Mouse (Mus musculus): Measurements from ENCODE around the gene Rab7b. TPM values are rescaled to one million over a fixed set of nuclear protein-coding genes. Genes with fewer than 3 reads are reported as not detected.
A peak's percentile ranks its signal among the peaks of the same experiment; 100 is the strongest.

The Rab7b gene
- polyA plus RNA-seq, 1 experiment from 2014 or later = 1.9 TPM

DNA sequence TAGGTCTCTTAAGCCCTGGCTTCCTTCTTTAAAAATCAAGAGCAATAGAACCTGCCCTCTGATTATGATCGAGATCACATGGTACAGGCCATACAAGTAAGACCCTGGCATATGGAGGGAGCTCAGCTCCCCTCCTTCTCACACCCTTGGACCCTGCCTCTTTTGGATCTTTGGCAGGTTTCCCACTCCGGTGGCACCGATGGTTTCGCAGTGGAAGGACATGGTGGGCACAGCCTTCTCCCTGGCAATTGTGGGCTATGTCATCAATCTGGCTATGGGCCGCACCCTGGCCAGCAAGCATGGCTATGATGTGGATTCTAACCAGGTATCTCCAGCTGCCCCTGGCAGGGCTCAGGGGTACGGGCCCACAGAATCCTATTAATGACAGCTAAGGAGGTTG lies 68.7 kb downstream of the Rab7b start:
- Histone ChIP-seq H3K27ac (replicated peaks) (no peak overlapping the region), H3K9ac (no peak overlapping the region), H3K27me3 (replicated peaks) (peaks cover 4% of the 10 kb centered on the region; the same call in 1 of the 2 replicates), H3K4me2 (no peak overlapping the region), H3K4me1 (peaks cover 53% of the 10 kb centered on the region), H3K9me3 (no peaks in the 10 kb centered on the region), H3K4me3 (no peak overlapping the region), H3K36me3 (no peaks in the 10 kb centered on the region)
- WGBS = 87% methylated on average over 6 of the region's 6 CpGs
- ATAC-seq (ENCODE audit: extremely low read depth, insufficient number of reproducible peaks, low FRiP score, low TSS enrichment) = no peak

GRCm38 (mm10) chr1:131758796-131759195 lies 70.3 kb downstream of the Rab7b start:
- no peak for ATAC-seq (ENCODE audit: extremely low read depth, insufficient number of reproducible peaks, low FRiP score, low TSS enrichment)
- H3K4me2 ChIP-seq = no peak overlapping the region
- no peak overlapping the region for H3K4me3 ChIP-seq
- no peak overlapping the region for H3K27ac ChIP-seq (replicated peaks)
- H3K27me3 ChIP-seq (replicated peaks) = 0 out of 2 replicates have a peak, but pooled peaks cover 4% of the 10 kb centered on the region
- no peaks in the 10 kb centered on the region for H3K36me3 ChIP-seq
- no peak overlapping the region for H3K9ac ChIP-seq
- 75% methylated on average over 7 of the region's 7 CpGs for WGBS
- peaks cover 37% of the 10 kb centered on the region for H3K4me1 ChIP-seq
- no peaks in the 10 kb centered on the region for H3K9me3 ChIP-seq

DNA sequence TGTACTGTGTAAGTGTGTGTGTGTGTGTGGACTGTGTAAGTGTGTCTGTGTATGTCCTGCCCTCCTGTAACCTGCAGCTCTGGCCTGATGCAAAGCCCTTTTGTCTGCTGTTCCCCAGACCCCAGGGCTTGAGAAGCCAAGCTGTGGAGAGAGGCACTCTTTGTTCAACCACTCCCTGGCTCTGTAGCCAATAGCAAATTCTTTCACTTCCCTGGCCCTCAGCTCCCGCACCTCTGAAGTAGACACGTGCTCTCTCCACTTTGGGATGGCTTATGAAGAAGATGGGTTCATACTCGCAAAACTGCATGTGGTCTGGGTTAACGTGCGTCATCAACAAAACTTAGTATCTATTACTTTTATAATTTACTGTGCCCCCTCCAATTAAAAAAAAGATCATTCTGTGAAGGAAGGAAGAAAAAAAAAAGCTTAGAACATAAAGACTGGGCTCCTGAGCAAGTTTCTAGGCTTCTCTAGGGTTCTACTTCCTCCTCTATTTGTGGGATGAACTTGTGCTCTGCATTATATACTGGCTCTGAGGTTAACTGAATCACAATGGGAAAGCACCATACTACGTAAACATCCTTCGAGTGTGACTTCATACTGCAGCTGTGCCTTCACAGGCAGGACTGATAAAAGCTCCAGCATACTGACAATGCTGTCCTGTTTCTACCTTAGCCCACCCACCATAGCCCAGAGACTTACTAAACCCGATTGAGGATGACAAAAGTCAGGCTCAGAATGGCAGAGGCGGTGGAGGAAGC lies 71.4 kb downstream of the Rab7b start:
- H3K9me3 ChIP-seq = no peaks in the 10 kb centered on the region
- 0 out of 2 replicates have a peak, but pooled peaks cover 4% of the 10 kb centered on the region for H3K27me3 ChIP-seq (replicated peaks)
- ATAC-seq (ENCODE audit: extremely low read depth, insufficient number of reproducible peaks, low FRiP score, low TSS enrichment) = no peak
- no peak overlapping the region for H3K4me2 ChIP-seq
- no peak overlapping the region for H3K4me3 ChIP-seq
- H3K36me3 ChIP-seq = no peaks in the 10 kb centered on the region
- H3K9ac ChIP-seq = 0 out of 2 replicates have a peak overlapping the region, but pooled peaks have one; percentile 28
- H3K27ac ChIP-seq (replicated peaks) = no peak overlapping the region
- WGBS = 54% methylated on average over 9 of the region's 9 CpGs
- peaks cover 26% of the 10 kb centered on the region for H3K4me1 ChIP-seq

DNA sequence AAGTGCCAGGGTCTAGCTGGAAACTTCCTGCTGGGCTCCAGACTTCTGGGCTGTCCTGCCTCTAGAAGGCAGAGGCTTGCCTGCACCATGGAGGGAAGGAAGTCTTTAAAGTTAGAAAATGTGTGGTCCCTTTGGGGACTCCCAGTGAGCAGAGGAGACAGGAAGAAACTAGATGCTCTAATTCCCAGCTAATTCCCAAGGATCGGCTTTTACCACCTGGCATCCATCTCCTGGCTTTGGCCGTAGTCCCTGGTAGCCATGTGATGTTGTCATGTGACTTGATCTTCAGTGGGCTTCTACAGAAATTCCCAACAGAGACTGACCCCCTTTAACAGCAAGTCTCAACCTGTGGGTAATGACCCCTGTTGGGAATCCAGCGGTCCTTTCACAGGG lies 71.9 kb downstream of the Rab7b start:
- Histone ChIP-seq H3K4me3 (no peak overlapping the region), H3K36me3 (no peaks in the 10 kb centered on the region), H3K27me3 (replicated peaks) (0 out of 2 replicates have a peak, but pooled peaks cover 4% of the 10 kb centered on the region), H3K4me2 (no peak overlapping the region), H3K27ac (replicated peaks) (no peak overlapping the region), H3K9me3 (no peaks in the 10 kb centered on the region), H3K4me1 (peaks cover 22% of the 10 kb centered on the region), H3K9ac (no peak overlapping the region)
- no peak for ATAC-seq (ENCODE audit: extremely low read depth, insufficient number of reproducible peaks, low FRiP score, low TSS enrichment)
- 82% methylated on average over 3 of the region's 3 CpGs for WGBS

DNA sequence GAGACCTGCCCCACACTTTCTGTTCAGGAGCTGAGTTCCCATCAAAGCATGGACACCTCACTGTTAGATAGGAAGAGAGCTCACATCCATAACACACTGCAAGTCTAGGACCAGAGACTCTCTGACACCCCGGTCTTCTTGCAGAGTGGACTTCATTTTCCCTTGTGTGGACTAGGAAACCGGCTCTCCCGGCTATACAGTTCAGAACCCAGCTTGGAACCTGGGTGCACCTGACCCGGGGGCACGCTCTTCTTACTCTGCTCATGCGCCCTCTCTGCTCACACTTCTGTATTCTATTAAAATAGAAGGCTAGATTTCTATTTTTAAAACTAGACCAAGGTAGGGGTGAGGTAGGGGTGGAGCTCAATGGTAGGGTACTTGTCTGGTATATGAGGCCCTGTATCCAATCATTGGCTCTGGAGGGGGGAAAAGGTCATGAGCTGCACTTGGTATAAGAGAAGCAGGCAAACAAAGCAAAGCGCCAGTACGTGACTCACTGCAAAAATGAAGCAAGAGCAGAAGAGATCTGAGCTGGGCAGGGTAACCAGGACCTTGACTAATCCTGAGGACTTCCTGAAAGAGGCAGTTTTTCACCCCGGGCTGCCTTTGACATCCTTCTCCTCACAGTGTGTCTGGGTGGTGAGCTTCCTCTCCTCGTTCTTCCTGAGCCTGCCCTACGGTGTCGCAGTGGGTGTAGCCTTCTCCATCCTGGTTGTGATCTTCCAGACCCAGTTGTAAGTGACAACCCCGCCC lies 72.8 kb downstream of the Rab7b start:
- Histone ChIP-seq H3K27ac (replicated peaks) (no peak overlapping the region), H3K27me3 (replicated peaks) (0 out of 2 replicates have a peak, but pooled peaks cover 4% of the 10 kb centered on the region), H3K4me2 (no peak overlapping the region), H3K36me3 (no peaks in the 10 kb centered on the region), H3K9ac (no peak overlapping the region), H3K4me1 (peaks cover 20% of the 10 kb centered on the region), H3K9me3 (no peaks in the 10 kb centered on the region), H3K4me3 (no peak overlapping the region)
- 70% methylated on average over 13 of the region's 13 CpGs for WGBS
- no peak for ATAC-seq (ENCODE audit: extremely low read depth, insufficient number of reproducible peaks, low FRiP score, low TSS enrichment)

DNA sequence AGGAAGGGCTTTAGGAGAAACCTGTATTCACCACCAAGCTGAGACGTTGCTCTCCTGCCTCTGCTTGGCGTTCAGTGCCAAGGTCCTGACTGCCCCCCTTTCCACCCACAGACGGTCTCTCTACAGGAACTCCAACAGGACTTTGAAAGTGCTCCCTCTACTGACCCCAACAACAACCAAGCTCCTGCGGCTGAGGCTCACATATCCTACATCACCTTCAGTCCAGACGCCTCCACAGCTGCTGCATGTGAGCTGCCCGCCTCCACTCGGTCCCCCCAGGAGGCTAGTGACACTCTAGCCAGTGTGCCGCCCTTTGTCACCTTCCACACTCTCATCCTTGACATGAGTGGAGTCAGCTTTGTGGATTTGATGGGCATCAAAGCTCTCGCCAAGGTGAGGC lies 75.2 kb downstream of the Rab7b start:
- Histone ChIP-seq H3K9me3 (no peaks in the 10 kb centered on the region), H3K9ac (no peak overlapping the region), H3K4me1 (peaks cover 20% of the 10 kb centered on the region), H3K27me3 (replicated peaks) (peaks cover 9% of the 10 kb centered on the region; the same call in 1 of the 2 replicates), H3K27ac (replicated peaks) (no peak overlapping the region), H3K36me3 (no peaks in the 10 kb centered on the region), H3K4me3 (no peak overlapping the region), H3K4me2 (no peak overlapping the region)
- 36% methylated on average over 9 of the region's 9 CpGs for WGBS
- no peak for ATAC-seq (ENCODE audit: extremely low read depth, insufficient number of reproducible peaks, low FRiP score, low TSS enrichment)

DNA sequence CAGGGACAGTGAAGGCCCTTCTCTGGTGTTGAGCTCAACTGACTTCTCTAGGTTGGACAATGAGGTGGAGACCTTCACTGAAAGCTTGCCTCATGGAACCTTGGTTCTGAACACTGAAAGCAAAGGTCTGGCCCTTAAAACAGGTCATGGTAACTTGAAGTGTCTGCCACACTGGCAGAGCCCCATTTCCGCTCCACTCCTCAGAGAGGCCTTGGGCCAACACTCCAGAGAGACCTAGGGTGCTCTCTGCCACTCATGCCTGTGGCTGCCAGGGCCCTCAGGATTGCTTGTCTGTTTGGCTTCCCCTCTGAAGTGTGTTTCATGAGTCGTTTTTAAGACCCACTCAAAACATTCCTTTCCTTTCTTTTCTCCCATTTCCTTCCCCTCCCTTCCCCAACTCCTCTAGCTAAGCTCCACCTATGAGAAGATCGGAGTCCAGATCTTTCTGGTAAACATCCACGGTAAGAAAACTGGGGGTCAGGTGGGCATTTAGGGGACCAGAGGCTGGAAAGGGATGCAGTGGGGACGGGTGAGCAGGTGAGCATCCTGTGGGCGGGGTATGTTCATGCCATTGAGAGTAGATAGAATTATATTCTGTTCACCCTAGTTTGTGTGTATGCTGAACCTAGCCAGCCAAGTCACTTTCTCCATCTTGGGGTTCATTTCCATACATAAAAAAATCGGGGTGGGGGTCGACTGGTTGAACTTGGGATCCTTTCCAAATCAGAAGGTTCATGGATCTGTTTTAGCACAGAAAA lies 76.3 kb downstream of the Rab7b start:
- Histone ChIP-seq H3K27me3 (replicated peaks) (peaks cover 9% of the 10 kb centered on the region; the same call in 1 of the 2 replicates), H3K9ac (no peak overlapping the region), H3K4me2 (no peak overlapping the region), H3K9me3 (no peaks in the 10 kb centered on the region), H3K36me3 (no peaks in the 10 kb centered on the region), H3K4me3 (no peak overlapping the region), H3K27ac (replicated peaks) (no peak overlapping the region), H3K4me1 (peaks cover 23% of the 10 kb centered on the region)
- WGBS = 52% methylated on average over 8 of the region's 8 CpGs
- no peak for ATAC-seq (ENCODE audit: extremely low read depth, insufficient number of reproducible peaks, low FRiP score, low TSS enrichment)

Other genes with a start within 250 kb of the Rab7b start
- gene Srgap2, start 161.3 kb upstream of the Rab7b start, polyA plus RNA-seq (2015; fragmentation: Nextera tagmentation; extraction: Ambion mirVana) = 13.2 and 15.8 TPM in 2 replicates
- gene Fam72a, start 160.8 kb upstream of the Rab7b start, polyA plus RNA-seq (2015; fragmentation: Nextera tagmentation; extraction: Ambion mirVana) = 2.4 and 3.1 TPM in 2 replicates
- not detected in 2 replicates for gene Avpr1b, start 89.5 kb upstream of the Rab7b start, polyA plus RNA-seq (2015; fragmentation: Nextera tagmentation; extraction: Ambion mirVana)
- gene Ctse, start 50.4 kb upstream of the Rab7b start, polyA plus RNA-seq (2015; fragmentation: Nextera tagmentation; extraction: Ambion mirVana) = 0.55 and 0.60 TPM in 2 replicates
- gene Slc26a9, start 55.3 kb downstream of the Rab7b start, polyA plus RNA-seq (2015; fragmentation: Nextera tagmentation; extraction: Ambion mirVana) = 0.08 and 0.39 TPM in 2 replicates
- gene Pm20d1, start 108.7 kb downstream of the Rab7b start, polyA plus RNA-seq (2015; fragmentation: Nextera tagmentation; extraction: Ambion mirVana) = 1.4 and 1.9 TPM in 2 replicates
- gene Slc41a1, start 138.8 kb downstream of the Rab7b start, polyA plus RNA-seq (2015; fragmentation: Nextera tagmentation; extraction: Ambion mirVana) = 9.3 and 10.1 TPM in 2 replicates
- gene Rab29, start 178.5 kb downstream of the Rab7b start, polyA plus RNA-seq (2015; fragmentation: Nextera tagmentation; extraction: Ambion mirVana) = 13.8 and 16.1 TPM in 2 replicates
- gene Nucks1, start 221.8 kb downstream of the Rab7b start, polyA plus RNA-seq (2015; fragmentation: Nextera tagmentation; extraction: Ambion mirVana) = 44.5 and 47.1 TPM in 2 replicates

Data from heart, embryonic 13.5 days (tissue).